Mouse (Mus musculus): ENCODE results near the gene Rab21. TPM values are rescaled to one million over a fixed set of nuclear protein-coding genes. Genes with fewer than 3 reads are reported as not detected.
"Not testable (repeated sequence)": the region's sequence is repeated elsewhere in the genome, so short reads cannot be mapped to it uniquely, and the experiment has no call there.

Rab21 gene
- total RNA-seq, 2 experiments from 2014 or later: 42.0 to 43.0 TPM

- intact Hi-C loops (cut with DNase I): loop anchor here (10.0 kb wide), 1 partner anchor 866 kb away; no protein-coding TSS in a partner anchor
- DNase-seq: no peak
These were observed 13.7 kb upstream of the Rab21 start for GRCm38 (mm10) chr10:115329010-115329530.

GRCm38 (mm10) chr10:115328514-115328913 is 13.1 kb upstream of the Rab21 start:
- intact Hi-C loops (cut with DNase I): loop anchor here (10.0 kb wide), 1 partner anchor 866 kb away; no protein-coding TSS in a partner anchor
- no peak for DNase-seq

- intact Hi-C loops (cut with DNase I): loop anchor here (10.0 kb wide), 1 partner anchor 872 kb away; no protein-coding TSS in a partner anchor
- DNase-seq: peak; percentile 66
These were observed 7.9 kb upstream of the Rab21 start for GRCm38 (mm10) chr10:115323295-115323694.

DNA sequence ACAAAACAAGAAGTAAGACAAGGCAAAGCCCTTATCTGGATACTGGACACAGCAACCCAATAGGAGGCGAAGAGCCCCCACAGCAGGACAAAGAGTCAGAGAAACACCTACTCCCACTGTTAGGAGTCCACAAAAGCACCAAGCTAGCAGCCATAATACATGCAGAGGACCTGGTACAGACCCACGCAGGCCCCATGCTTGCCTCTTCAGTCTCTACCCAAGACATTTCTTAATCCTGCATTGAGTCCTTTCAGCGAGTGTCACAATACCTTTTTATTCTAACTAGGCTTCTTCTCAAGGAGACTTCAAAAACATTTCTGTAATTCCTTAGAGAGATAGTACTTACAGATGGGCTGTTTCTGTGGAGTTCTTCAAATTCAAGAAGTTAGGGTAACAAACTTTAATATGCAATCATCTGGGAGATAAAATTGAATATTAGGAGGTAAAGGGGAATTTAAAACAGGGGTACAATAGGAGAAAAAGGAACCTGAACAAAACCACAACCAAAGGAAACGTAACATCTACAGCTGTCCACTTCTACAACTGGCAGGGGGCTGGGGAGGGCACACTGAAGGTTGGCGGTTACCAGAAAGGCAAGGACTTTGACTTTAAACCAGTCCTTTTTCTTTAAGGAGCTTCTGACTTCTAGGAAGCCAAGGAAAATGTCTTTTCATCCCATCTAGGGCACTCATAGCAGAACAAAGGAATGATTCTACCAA is 6.1 kb upstream of the Rab21 start:
- DNase-seq: no peak
- intact Hi-C loops (cut with DNase I): loop anchor here (10.0 kb wide), 1 partner anchor 873 kb away; no protein-coding TSS in a partner anchor

GRCm38 (mm10) chr10:115318388-115318787 is 3.0 kb upstream of the Rab21 start:
- intact Hi-C loops (cut with DNase I): loop anchor here (5.0 kb wide), 1 partner anchor 64 kb away; the partner anchor contains the start of genes Thap2 and Zfc3h1
- not testable (repeated sequence) for DNase-seq

DNA sequence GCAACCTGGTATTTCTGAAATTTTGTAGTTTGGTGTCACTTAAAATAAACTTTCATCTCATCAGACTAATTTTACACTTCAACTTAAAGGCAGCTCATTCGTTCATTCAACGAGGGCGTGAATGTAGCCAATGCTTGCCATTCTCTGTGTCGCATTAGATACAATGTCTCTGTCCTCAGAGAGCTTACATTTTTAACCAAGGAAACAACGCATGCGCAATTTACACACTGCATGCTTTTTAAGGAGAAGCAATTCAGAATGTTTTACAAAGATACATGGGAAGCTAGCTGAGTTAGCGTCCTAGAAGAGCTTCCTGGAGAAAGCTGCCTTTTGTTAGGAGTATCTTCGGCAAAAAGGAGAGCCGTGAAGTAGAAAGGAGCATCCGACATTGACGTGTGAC is 919 bp upstream of the Rab21 start:
- DNase-seq: no peak
- intact Hi-C loops (cut with DNase I): loop anchor here (5.0 kb wide), 1 partner anchor 66 kb away; the partner anchor contains the start of genes Thap2 and Zfc3h1

DNA sequence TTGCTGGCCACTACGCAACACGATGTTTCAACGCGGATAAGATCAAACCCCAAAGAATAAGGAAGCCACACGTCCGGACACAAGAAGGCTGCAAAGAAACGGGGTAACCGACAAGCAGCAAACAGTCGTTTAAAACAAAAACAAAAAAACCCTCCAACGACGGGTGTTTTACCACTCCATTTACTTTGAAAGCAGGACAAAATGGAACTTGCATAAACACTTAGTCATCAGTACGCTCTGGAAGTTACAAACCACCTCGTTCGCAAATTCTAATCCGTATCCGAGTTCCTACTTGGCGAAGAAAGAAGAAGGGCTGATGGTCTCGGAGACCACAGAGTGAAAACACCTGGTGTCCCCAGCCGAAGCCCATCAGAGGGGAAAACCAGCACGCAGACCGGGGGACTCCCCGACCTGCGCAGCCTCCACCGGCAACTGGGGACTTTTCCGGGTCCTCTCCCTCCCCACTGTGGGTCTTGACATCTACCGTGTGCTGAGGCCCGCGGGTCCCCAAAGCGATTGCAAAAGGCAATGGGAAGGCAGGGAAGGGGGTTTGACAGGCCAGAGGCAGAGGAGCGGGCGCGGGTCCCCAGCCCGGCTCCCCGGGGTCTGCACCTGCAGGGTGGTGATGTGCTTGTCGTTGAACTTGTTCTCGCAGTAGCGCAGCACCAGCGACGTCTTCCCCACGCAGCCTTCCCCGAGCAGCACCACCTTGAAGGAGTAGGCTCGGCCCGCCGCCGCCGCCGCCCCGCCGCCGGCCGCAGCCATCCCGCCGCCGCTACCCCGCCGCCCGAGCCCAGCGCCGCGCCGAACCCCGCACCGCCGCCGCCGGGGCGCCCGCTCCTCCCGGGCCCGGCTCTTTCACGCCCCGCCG is 577 bp downstream of the Rab21 start:
- DNase-seq: peak; percentile 34
- intact Hi-C loops (cut with DNase I): loop anchor here (5.0 kb wide), 1 partner anchor 67 kb away; the partner anchor contains the start of genes Thap2 and Zfc3h1

GRCm38 (mm10) chr10:115314287-115314581 is 1.2 kb downstream of the Rab21 start:
- intact Hi-C loops (cut with DNase I): no loop called here
- DNase-seq: no peak

- intact Hi-C loops (cut with DNase I): no loop called here
- no peak for DNase-seq
These were observed 1.6 kb downstream of the Rab21 start for GRCm38 (mm10) chr10:115313641-115314286.

DNA sequence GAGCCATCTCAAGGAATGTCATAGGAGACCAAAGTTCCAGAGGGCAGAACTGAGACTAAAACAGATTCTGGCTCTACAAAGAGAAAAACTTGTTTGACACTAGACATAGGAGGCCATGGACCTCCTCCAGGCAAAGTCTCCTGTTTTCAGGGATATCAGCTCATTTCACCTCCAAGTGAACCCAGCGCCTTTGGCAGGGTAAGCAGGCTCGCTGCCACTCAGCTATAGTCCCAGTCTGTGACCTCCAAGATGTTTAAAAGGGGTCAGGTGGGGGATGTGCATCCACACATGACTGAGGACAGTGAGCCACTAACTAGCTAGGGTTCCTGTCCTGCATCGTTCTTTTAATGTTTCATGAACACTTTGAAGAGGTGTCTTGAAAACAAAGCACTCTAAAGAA is 2.7 kb downstream of the Rab21 start:
- intact Hi-C loops (cut with DNase I): no loop called here
- DNase-seq: no peak

GRCm38 (mm10) chr10:115312194-115312593 is 3.2 kb downstream of the Rab21 start:
- DNase-seq: no peak
- intact Hi-C loops (cut with DNase I): no loop called here

GRCm38 (mm10) chr10:115311263-115311965 is 4.0 kb downstream of the Rab21 start:
- no peak for DNase-seq
- intact Hi-C loops (cut with DNase I): no loop called here

DNA sequence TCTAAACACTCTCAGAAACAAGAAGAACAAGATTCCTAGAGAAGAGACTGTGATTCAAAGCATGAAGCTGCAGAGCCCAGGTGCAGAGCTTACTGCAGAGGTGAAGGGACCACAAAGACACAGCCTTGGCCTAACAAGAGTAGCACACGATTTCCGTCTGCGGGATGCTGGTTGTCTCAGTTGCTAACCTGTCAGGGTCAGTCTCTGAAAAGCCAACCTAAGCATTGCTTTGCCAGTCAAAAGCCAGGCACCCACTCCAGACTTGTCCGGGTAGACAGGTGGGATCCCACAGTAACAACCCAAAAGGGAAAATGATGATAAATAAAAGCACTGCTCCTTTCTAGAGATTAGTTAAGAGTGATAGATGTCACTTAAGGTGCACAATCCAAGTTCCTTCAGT is 6.2 kb downstream of the Rab21 start:
- no peak for DNase-seq
- intact Hi-C loops (cut with DNase I): no loop called here

- intact Hi-C loops (cut with DNase I): no loop called here
- DNase-seq: no peak
These were observed 8.0 kb downstream of the Rab21 start for GRCm38 (mm10) chr10:115307331-115307875.

GRCm38 (mm10) chr10:115298683-115299082 is 16.7 kb downstream of the Rab21 start:
- intact Hi-C loops (cut with DNase I): no loop called here

GRCm38 (mm10) chr10:115297582-115297981 is 17.8 kb downstream of the Rab21 start:
- intact Hi-C loops (cut with DNase I): no loop called here
- no peak for DNase-seq

More at GRCm38 (mm10) chr10:115298683-115299082, 16.7 kb downstream of the Rab21 start:
- no peak for DNase-seq

GRCm38 (mm10) chr10:115296401-115296935 is 18.9 kb downstream of the Rab21 start:
- no peak for DNase-seq
- intact Hi-C loops (cut with DNase I): no loop called here

DNA sequence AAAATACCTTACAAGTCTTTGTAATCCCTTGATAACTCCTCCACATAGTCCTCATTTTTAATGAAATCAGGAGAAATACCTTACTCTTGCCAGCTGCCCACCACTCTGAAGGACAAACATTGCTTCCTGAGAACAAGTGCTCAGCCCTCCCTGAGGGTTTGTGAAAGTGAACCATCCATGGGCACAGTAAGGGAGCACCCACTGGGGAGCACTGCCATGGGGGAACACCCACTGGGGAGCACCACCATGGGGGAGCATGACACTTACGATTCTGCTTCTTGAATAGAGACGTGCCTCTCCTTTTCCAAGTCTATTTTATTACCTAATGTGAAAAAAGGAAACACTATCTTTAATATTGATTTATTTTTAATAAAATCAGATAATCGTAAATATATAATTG is 20.2 kb downstream of the Rab21 start:
- intact Hi-C loops (cut with DNase I): no loop called here
- DNase-seq: no peak

GRCm38 (mm10) chr10:115294715-115295114 is 20.7 kb downstream of the Rab21 start:
- DNase-seq: no peak
- intact Hi-C loops (cut with DNase I): no loop called here

DNA sequence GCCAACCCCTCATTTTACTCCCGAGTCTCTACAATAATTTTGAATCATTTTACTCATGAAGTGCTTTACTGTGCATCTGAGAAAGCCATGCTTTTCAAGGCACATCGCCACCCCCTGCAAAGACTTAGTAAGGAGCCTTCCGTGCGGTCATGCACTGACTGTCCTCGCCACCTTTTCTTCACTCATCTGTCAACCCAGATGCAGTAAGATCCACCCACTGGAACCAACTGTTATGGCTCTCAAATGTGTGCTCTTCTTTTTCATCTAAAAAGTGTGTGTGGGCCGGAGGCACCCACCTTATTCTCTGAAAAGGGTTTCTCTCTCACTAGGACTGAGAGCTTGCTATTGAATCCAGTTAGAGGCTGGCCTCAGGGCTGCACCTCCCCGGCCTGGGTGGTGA is 21.4 kb downstream of the Rab21 start:
- no peak for DNase-seq
- intact Hi-C loops (cut with DNase I): no loop called here

Data from left cerebral cortex, postnatal 4 days (tissue).